Mouse (Mus musculus) cortical plate, adult 2 months (tissue): ENCODE data around the gene Fzd9. TPM values are rescaled to one million over a fixed set of nuclear protein-coding genes. Genes with fewer than 3 reads are reported as not detected.

Experiments
- H3K27ac ChIP-seq: fragments of 200-500 bp; 2 replicates; pipeline ENCODE4 v1.5.1; 2012; ENCODE audit warnings: low read length, control low read depth, inconsistent platforms; ENCODE audit not compliant: insufficient read depth
- H3K4me1 ChIP-seq: fragments of 200-500 bp; 2 replicates; pipeline ENCODE4 v1.6.1; 2011; ENCODE audit warnings: low read length; ENCODE audit not compliant: control insufficient read depth, insufficient read depth
- H3K4me3 ChIP-seq: fragments of 200-500 bp; 2 replicates; pipeline ENCODE4 v1.5.1; 2011; ENCODE audit warnings: mild to moderate bottlenecking, low read length, control low read depth; ENCODE audit not compliant: insufficient read depth
- CTCF ChIP-seq: fragments of 200-500 bp; IDR thresholded peaks from 2 replicates; pipeline ENCODE4 v1.5.1; 2011; ENCODE audit warnings: mild to moderate bottlenecking, control low read depth, low read length; ENCODE audit not compliant: insufficient read depth; ENCODE audit errors: extremely low read depth
- POLR2A ChIP-seq: fragments of 200-500 bp; IDR thresholded peaks from 2 replicates; pipeline ENCODE4 v1.6.1; 2011; ENCODE audit warnings: mild to moderate bottlenecking, low read length, control low read depth; ENCODE audit not compliant: insufficient read depth; ENCODE audit errors: extremely low read depth
- polyA plus RNA-seq: library from polyadenylated mRNA; depleted of rRNA; stranded (reverse); fragments of >200 nt; gene quantifications from 2 replicates; pipeline ENCODE4 v1.2.3, GENCODE M21; 2012

The Fzd9 gene
- polyA plus RNA-seq, 1 experiment, result 5.5 TPM

DNA sequence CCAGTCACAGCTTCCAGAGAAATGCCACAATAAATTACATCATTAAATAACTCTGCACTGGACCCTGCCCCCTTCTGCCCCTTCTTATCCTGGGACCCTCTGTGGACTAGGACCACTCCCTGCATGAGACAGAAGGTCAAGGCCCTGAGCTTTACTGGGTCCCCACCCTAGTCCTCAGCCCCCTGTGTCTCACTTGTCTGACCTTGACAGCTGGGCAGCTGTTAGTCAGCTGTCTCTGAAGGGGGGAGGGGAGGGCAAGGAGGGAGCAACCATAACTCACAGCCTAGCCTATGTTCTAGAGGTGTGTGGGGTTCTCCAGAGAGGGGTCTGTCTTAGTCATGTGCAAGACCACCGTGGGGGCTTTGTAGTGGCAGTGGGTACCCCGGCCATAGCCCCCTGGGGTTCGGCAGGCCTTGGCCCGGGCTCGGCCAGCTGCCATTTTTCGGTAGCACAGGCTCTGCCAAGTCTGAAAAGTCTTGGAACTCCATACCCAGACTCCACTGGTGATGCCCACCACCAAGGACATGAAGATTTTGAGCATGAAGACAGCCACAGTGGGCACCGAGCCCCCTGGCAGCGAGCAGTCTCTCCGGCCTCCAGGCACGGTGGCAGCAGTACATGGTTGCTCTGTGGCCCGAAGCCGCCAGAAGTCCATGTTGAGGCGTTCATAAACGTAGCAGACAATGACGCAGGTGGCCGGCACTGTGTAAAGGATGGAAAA lies 1.9 kb downstream of the Fzd9 start:
- TF ChIP-seq CTCF (no peak), POLR2A (no peak)
- no peak overlapping the region for H3K27ac ChIP-seq
- no peak overlapping the region for H3K4me3 ChIP-seq
- no peaks in the 10 kb centered on the region for H3K4me1 ChIP-seq

DNA sequence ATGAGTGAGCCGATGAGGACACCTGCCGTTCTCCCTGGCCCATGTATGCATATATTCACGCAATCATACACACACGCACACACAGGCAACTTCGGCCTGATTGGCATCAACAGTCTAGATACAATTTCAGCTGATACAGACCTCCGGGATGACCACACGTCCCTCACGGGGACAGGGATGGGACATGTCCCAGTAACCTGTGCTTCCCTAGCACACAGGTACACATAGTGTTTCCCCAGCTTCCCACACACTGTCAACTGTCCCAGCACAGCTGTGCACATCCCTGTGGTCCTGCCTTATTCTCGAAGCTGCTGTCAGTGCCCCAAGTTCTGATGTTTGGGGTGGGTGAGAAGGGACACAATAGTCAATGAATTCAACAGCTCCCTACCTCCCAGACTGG lies 3.7 kb downstream of the Fzd9 start:
- no peak overlapping the region for H3K4me3 ChIP-seq
- no peak overlapping the region for H3K27ac ChIP-seq
- H3K4me1 ChIP-seq, result no peaks in the 10 kb centered on the region
- TF ChIP-seq CTCF (no peak), POLR2A (no peak)

GRCm38 (mm10) chr5:135246531-135246930 lies 4.5 kb downstream of the Fzd9 start:
- no peak overlapping the region for H3K4me3 ChIP-seq
- H3K27ac ChIP-seq, result no peak overlapping the region
- H3K4me1 ChIP-seq, result no peaks in the 10 kb centered on the region
- TF ChIP-seq CTCF, result no peak
- no peak for TF ChIP-seq POLR2A

- no peak overlapping the region for H3K4me3 ChIP-seq
- H3K4me1 ChIP-seq, result no peaks in the 10 kb centered on the region
- TF ChIP-seq POLR2A (no peak), CTCF (no peak)
- no peak overlapping the region for H3K27ac ChIP-seq
Observed at GRCm38 (mm10) chr5:135243166-135243565, 7.9 kb downstream of the Fzd9 start.

- H3K27ac ChIP-seq, result no peak overlapping the region
- no peak overlapping the region for H3K4me3 ChIP-seq
- TF ChIP-seq CTCF (no peak), POLR2A (no peak)
- no peaks in the 10 kb centered on the region for H3K4me1 ChIP-seq
Observed at GRCm38 (mm10) chr5:135242608-135243007, 8.4 kb downstream of the Fzd9 start.

DNA sequence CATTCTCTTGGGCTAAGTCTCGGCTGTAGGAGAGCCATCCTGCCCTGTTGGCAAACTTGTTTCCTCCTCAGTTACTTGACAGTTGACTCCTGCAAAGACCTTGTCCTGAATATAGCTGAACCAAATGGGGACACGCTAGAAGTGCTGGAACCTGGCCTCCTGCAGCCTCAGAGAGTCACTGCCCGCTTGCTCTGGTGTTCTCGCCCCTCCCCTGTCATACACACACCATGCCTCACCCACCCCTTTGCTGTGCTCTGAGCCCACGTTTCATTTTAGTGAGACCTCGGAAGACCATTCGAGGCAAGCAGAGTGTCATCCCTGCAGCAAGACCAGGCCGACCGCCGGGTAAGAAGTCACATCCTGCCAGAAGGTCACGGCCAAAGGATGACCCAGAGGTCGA lies 8.9 kb downstream of the Fzd9 start:
- no peak for TF ChIP-seq CTCF
- TF ChIP-seq POLR2A, result no peak

GRCm38 (mm10) chr5:135241474-135241873 lies 9.6 kb downstream of the Fzd9 start:
- Histone ChIP-seq H3K4me1 (no peaks in the 10 kb centered on the region), H3K4me3 (no peak overlapping the region), H3K27ac (no peak overlapping the region)
- TF ChIP-seq POLR2A (no peak), CTCF (no peak)

More for the DNA sequence above, 8.9 kb downstream of the Fzd9 start:
- Histone ChIP-seq H3K27ac (no peak overlapping the region), H3K4me1 (no peaks in the 10 kb centered on the region), H3K4me3 (no peak overlapping the region)

- no peak overlapping the region for H3K27ac ChIP-seq
- H3K4me3 ChIP-seq, result no peak overlapping the region
- TF ChIP-seq CTCF (peak; percentile 26; the same call in 1 of the 2 replicates), POLR2A (no peak)
- no peaks in the 10 kb centered on the region for H3K4me1 ChIP-seq
Observed at GRCm38 (mm10) chr5:135238832-135239231, 12.2 kb downstream of the Fzd9 start.

- no peak for TF ChIP-seq POLR2A
- TF ChIP-seq CTCF, result peak; percentile 86
- Histone ChIP-seq H3K4me1 (no peaks in the 10 kb centered on the region), H3K4me3 (no peak overlapping the region), H3K27ac (no peak overlapping the region)
Observed at GRCm38 (mm10) chr5:135236571-135236970, 14.5 kb downstream of the Fzd9 start.

GRCm38 (mm10) chr5:135233166-135233920 lies 17.7 kb downstream of the Fzd9 start:
- TF ChIP-seq CTCF (no peak), POLR2A (no peak)
- Histone ChIP-seq H3K4me1 (no peaks in the 10 kb centered on the region), H3K4me3 (no peak overlapping the region), H3K27ac (no peak overlapping the region)
